Mouse (Mus musculus) midbrain, embryonic 12.5 days (tissue): ENCODE data around the gene Ube2j2. TPM values are rescaled to one million over a fixed set of nuclear protein-coding genes. Genes with fewer than 3 reads are reported as not detected.

Experiments used
- ATAC-seq: fragments of 200-750 bp; cut with Nextera tagmentation; 2 replicates; pipeline ENCODE4 v1.8.0; 2017; ENCODE audit warnings: low read depth, moderate TSS enrichment, moderate library complexity; ENCODE audit not compliant: low FRiP score
- H3K27ac ChIP-seq: fragments of 300-500 bp; sonication (generic); replicated peaks from 2 replicates; pipeline ENCODE4 v1.5.1; 2016; ENCODE audit warnings: mild to moderate bottlenecking
- H3K27me3 ChIP-seq: fragments of 300-500 bp; sonication (generic); 2 replicates; pipeline ENCODE4 v1.6.1; 2016; ENCODE audit warnings: mild to moderate bottlenecking
- H3K36me3 ChIP-seq: fragments of 300-500 bp; sonication (generic); 2 replicates; pipeline ENCODE4 v1.6.1; 2016
- H3K4me1 ChIP-seq: fragments of 300-500 bp; sonication (generic); 2 replicates; pipeline ENCODE4 v1.6.1; 2016
- H3K4me2 ChIP-seq: fragments of 300-500 bp; sonication (generic); replicated peaks from 2 replicates; pipeline ENCODE4 v1.6.1; 2016; ENCODE audit warnings: mild to moderate bottlenecking, moderate library complexity
- H3K4me3 ChIP-seq: fragments of 300-500 bp; sonication (generic); 2 replicates; pipeline ENCODE4 v1.5.1; 2016; ENCODE audit warnings: mild to moderate bottlenecking
- H3K9ac ChIP-seq: fragments of 300-500 bp; sonication (generic); replicated peaks from 2 replicates; pipeline ENCODE4 v1.6.1; 2016; ENCODE audit warnings: mild to moderate bottlenecking, moderate library complexity
- H3K9me3 ChIP-seq: fragments of 300-500 bp; sonication (generic); 2 replicates; pipeline ENCODE4 v1.6.1; 2016; ENCODE audit warnings: mild to moderate bottlenecking
- WGBS: fragments of 180-500 bp; shearing (Covaris S2); methylation state at CpG from one replicate; pipeline ENCODE4 v1.1.7; 2016; 5-methylcytosine and 5-hydroxymethylcytosine counted together
- polyA plus RNA-seq: library from polyadenylated mRNA; unstranded; fragments of >200 nt; fragmentation: Nextera tagmentation; extraction: Ambion mirVana; gene quantifications from 2 replicates; pipeline ENCODE4 v1.2.1, GENCODE M21; 2016

The Ube2j2 gene
- 159 and 161 TPM in 2 replicates for polyA plus RNA-seq

GRCm38 (mm10) chr4:155943534-155944249 lies at the start of gene Ube2j2:
Gene Ube2j2 (plus strand): TSS chr4:155943831.
- peaks cover 24% of the 10 kb centered on the region for H3K36me3 ChIP-seq
- ATAC-seq = peak; percentile 99
- H3K27ac ChIP-seq = peak within 1 kb of the TSS; percentile 80
- no peaks in the 10 kb centered on the region for H3K9me3 ChIP-seq
- H3K4me3 ChIP-seq = peak within 1 kb of the TSS; percentile 99
- 0 out of 2 replicates have a peak, but pooled peaks cover 6% of the 10 kb centered on the region for H3K27me3 ChIP-seq
- peaks cover 21% of the 10 kb centered on the region for H3K4me1 ChIP-seq
- H3K4me2 ChIP-seq = peak within 1 kb of the TSS; percentile 90
- under 1% methylated on average over 76 of the region's 85 CpGs for WGBS
- H3K9ac ChIP-seq = peak within 1 kb of the TSS; percentile 90

DNA sequence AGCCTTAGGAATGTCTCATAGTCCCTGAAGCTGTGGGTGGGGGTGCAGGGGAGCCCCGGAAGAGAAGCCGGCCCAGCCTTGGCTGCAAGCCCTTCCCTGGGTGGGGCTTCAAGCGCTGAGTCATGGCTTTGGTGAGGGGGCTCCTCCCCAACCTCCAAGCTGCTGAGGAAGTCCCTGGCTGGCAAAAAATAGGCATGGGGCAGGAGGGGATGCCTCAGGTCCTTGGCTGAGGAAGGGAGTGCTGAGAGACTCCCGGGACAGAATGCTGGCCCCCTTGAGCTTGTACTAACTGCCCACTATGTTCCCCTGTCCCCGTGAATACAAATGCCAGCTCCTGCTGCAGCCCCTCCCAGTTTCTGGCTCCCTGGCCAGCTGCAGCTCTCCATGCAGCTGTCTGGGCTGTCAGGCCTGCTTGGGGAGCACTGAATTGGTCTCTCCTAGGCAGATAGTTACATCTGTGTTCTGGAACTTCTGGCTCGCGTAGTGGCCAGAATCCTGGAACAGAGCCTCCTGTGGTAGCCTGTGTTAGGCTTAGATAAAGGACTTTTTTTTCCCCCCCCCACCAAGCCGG lies 49.2 kb upstream of the Ube2j2 start:
- ATAC-seq = no peak
- Histone ChIP-seq H3K9ac (peak overlapping the region; percentile 94), H3K4me3 (peak overlapping the region; percentile 94), H3K27me3 (no peaks in the 10 kb centered on the region), H3K4me2 (peak overlapping the region; percentile 96), H3K27ac (peak overlapping the region; percentile 15; the same call in 1 of the 2 replicates), H3K9me3 (no peaks in the 10 kb centered on the region), H3K4me1 (peaks cover 42% of the 10 kb centered on the region), H3K36me3 (peaks cover 33% of the 10 kb centered on the region)
- WGBS = 42% methylated on average over 8 of the region's 8 CpGs

DNA sequence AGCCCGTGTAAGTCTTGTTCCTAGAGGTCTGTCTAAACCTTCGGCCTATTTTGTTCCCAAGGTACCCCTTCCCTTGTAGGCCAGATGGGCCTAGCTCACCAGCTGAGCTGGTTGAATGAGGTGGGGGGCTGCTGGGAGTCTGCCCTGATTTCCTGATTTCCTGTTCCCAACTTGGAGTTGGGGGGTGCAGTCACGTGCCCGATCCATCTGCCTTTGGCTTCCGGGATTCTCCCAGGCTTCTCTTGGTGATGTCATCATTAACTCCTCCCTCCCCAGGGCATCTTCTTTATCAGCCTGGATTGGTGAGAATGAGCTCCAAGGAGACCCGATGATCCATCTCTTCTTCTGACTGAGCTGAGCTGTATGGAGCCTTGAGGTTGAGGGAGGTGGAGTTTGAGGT lies 48.4 kb upstream of the Ube2j2 start:
- H3K9me3 ChIP-seq = no peaks in the 10 kb centered on the region
- H3K9ac ChIP-seq = no peak overlapping the region
- peak overlapping the region; percentile 96 for H3K4me2 ChIP-seq
- H3K4me1 ChIP-seq = peaks cover 39% of the 10 kb centered on the region
- no peak for ATAC-seq
- H3K36me3 ChIP-seq = peaks cover 40% of the 10 kb centered on the region
- WGBS = 37% methylated on average over 6 of the region's 6 CpGs
- H3K27me3 ChIP-seq = no peaks in the 10 kb centered on the region
- peak overlapping the region; percentile 94; the same call in 1 of the 2 replicates for H3K4me3 ChIP-seq
- peak overlapping the region; percentile 11; the same call in 1 of the 2 replicates for H3K27ac ChIP-seq

GRCm38 (mm10) chr4:155895826-155896225 lies 47.8 kb upstream of the Ube2j2 start:
- Histone ChIP-seq H3K4me3 (no peak overlapping the region), H3K9ac (no peak overlapping the region), H3K9me3 (no peaks in the 10 kb centered on the region), H3K36me3 (peaks cover 46% of the 10 kb centered on the region), H3K27ac (no peak overlapping the region), H3K27me3 (no peaks in the 10 kb centered on the region), H3K4me1 (peaks cover 33% of the 10 kb centered on the region), H3K4me2 (0 out of 2 replicates have a peak overlapping the region, but pooled peaks have one; percentile 96)
- ATAC-seq = no peak
- 96% methylated on average over 4 of the region's 4 CpGs for WGBS

- H3K4me3 ChIP-seq = no peak overlapping the region
- H3K4me2 ChIP-seq = no peak overlapping the region
- no peaks in the 10 kb centered on the region for H3K27me3 ChIP-seq
- H3K36me3 ChIP-seq = peaks cover 52% of the 10 kb centered on the region
- 98% methylated on average over 12 of the region's 12 CpGs for WGBS
- peaks cover 30% of the 10 kb centered on the region for H3K4me1 ChIP-seq
- H3K9me3 ChIP-seq = no peaks in the 10 kb centered on the region
- ATAC-seq = no peak
- no peak overlapping the region for H3K9ac ChIP-seq
- no peak overlapping the region for H3K27ac ChIP-seq
These were observed 47.2 kb upstream of the Ube2j2 start for GRCm38 (mm10) chr4:155896461-155896860.

DNA sequence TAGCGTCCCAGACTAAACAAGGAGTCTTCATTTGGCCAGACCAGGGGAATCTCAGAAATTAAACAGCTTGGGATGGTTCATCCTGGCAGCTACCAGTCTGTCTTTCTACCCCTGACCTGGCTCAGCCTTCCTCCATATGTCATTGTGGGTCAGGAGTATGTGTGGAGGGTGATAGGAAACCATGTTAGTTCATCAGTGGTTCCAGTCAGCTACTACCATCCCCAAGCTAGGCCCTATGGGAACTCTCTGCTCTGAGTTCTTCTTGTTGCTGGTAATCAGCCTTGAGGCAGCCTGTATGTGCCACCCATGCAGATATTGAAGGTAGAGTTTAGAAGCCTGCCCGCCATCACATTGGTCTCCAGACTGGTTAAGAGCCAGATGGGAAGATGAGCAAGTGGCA lies 45.3 kb upstream of the Ube2j2 start:
- H3K4me1 ChIP-seq = peaks cover 23% of the 10 kb centered on the region
- H3K27ac ChIP-seq = no peak overlapping the region
- no peak overlapping the region for H3K4me3 ChIP-seq
- WGBS = 88% methylated on average over 2 of the region's 2 CpGs
- no peaks in the 10 kb centered on the region for H3K9me3 ChIP-seq
- no peaks in the 10 kb centered on the region for H3K27me3 ChIP-seq
- peaks cover 71% of the 10 kb centered on the region for H3K36me3 ChIP-seq
- ATAC-seq = no peak
- no peak overlapping the region for H3K9ac ChIP-seq
- no peak overlapping the region for H3K4me2 ChIP-seq

DNA sequence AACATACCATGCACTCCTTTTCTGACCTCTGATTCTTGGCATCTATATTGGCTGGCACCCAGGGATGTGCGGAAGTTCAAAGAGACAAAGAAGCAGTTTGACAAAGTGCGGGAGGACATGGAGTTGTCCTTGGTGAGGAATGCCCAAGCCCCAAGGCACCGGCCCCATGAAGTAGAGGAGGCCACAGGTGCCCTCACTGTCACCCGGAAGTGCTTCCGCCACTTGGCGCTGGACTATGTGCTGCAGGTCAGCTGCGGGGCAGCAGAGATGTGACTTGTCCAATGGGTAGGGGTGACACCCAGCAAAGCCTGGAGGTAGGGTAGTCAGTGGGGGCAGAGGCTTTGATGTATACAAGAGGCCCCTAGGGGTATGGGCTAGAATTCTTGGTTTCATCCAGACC lies 44.3 kb upstream of the Ube2j2 start:
- Histone ChIP-seq H3K4me3 (no peak overlapping the region), H3K4me1 (peaks cover 13% of the 10 kb centered on the region), H3K36me3 (peaks cover 81% of the 10 kb centered on the region), H3K9me3 (no peaks in the 10 kb centered on the region), H3K27me3 (no peaks in the 10 kb centered on the region), H3K4me2 (no peak overlapping the region), H3K27ac (no peak overlapping the region), H3K9ac (no peak overlapping the region)
- no peak for ATAC-seq
- 97% methylated on average over 7 of the region's 7 CpGs for WGBS

GRCm38 (mm10) chr4:155901205-155901604 lies 42.4 kb upstream of the Ube2j2 start:
- no peaks in the 10 kb centered on the region for H3K4me1 ChIP-seq
- no peak for ATAC-seq
- peaks cover 94% of the 10 kb centered on the region for H3K36me3 ChIP-seq
- 88% methylated on average over 3 of the region's 3 CpGs for WGBS
- no peak overlapping the region for H3K9ac ChIP-seq
- H3K27ac ChIP-seq = no peak overlapping the region
- H3K4me3 ChIP-seq = no peak overlapping the region
- no peaks in the 10 kb centered on the region for H3K27me3 ChIP-seq
- no peaks in the 10 kb centered on the region for H3K9me3 ChIP-seq
- H3K4me2 ChIP-seq = no peak overlapping the region

DNA sequence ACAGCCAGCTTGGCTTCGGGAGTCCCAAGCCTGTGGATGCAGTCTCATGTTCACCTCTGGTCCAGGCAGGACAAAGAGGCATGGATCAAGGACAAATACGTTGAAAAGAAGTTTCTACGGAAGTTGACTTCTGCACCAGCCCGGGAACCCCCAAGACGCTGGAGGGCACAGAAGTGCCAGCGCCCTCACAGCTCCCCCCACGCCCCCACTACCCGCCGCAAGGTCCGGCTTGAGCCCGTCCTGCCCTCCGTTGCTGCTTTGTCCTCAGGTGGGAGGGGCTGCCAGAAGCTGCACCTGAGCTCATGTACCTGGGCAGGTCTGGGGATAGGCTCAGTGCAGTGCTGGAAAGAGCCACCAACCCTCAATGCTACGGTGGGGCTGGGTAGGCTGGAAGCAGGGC lies 40.4 kb upstream of the Ube2j2 start:
- WGBS = 97% methylated on average over 13 of the region's 13 CpGs
- H3K4me3 ChIP-seq = no peak overlapping the region
- H3K9ac ChIP-seq = no peak overlapping the region
- no peaks in the 10 kb centered on the region for H3K4me1 ChIP-seq
- H3K36me3 ChIP-seq = peaks cover 90% of the 10 kb centered on the region
- H3K9me3 ChIP-seq = no peaks in the 10 kb centered on the region
- no peak overlapping the region for H3K27ac ChIP-seq
- no peak overlapping the region for H3K4me2 ChIP-seq
- no peaks in the 10 kb centered on the region for H3K27me3 ChIP-seq
- ATAC-seq = no peak

DNA sequence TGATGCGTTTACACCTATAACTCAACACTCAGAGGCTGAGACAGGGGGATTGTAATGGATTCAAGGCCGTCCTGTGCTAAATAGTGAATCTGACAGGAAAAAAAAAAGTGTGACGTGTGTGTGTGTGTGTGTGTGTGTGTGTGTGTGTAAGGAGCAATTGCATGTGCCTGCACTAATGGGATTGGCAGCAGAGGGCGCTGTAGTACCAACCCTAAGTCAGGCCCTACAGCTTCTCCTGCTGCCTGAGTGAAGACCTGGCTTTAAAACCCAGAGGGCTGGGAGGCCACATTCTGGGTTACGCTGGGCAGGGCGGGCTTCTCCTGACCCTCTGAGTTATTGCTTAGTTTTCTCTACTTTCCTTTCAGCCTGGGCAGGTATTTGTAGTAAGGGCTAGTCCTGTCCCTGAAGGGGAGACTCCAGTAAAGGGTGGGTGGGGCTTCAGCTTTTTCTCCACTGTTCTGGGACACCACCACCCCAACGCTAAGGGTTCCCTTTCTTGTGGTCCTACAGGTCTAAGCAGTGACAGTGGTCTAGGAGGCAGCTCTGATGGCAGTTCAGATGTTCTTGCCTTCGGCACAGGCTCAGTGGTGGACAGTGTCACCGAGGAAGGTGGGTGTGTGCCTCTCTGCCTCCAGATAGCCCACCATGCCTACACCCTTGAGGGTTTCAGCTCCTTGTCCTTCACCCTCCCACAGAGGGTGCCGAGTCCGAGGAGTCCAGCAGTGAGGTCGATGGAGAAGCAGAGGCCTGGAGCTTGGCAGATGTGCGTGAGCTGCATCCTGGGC lies 39.1 kb upstream of the Ube2j2 start:
- peaks cover 77% of the 10 kb centered on the region for H3K36me3 ChIP-seq
- H3K9me3 ChIP-seq = no peaks in the 10 kb centered on the region
- no peak overlapping the region for H3K4me3 ChIP-seq
- H3K27me3 ChIP-seq = no peaks in the 10 kb centered on the region
- ATAC-seq = no peak
- H3K4me2 ChIP-seq = no peak overlapping the region
- WGBS = 94% methylated on average over 12 of the region's 13 CpGs
- H3K9ac ChIP-seq = no peak overlapping the region
- no peaks in the 10 kb centered on the region for H3K4me1 ChIP-seq
- H3K27ac ChIP-seq = no peak overlapping the region

GRCm38 (mm10) chr4:155905634-155906033 lies 38.0 kb upstream of the Ube2j2 start:
- H3K27me3 ChIP-seq = no peaks in the 10 kb centered on the region
- H3K36me3 ChIP-seq = peaks cover 66% of the 10 kb centered on the region
- H3K4me3 ChIP-seq = no peak overlapping the region
- no peak overlapping the region for H3K4me2 ChIP-seq
- no peak overlapping the region for H3K27ac ChIP-seq
- ATAC-seq = no peak
- H3K9ac ChIP-seq = no peak overlapping the region
- 86% methylated on average over 12 of the region's 13 CpGs for WGBS
- no peaks in the 10 kb centered on the region for H3K4me1 ChIP-seq
- H3K9me3 ChIP-seq = no peaks in the 10 kb centered on the region

- H3K4me3 ChIP-seq = no peak overlapping the region
- no peaks in the 10 kb centered on the region for H3K27me3 ChIP-seq
- no peaks in the 10 kb centered on the region for H3K4me1 ChIP-seq
- H3K4me2 ChIP-seq = no peak overlapping the region
- 81% methylated on average over 9 of the region's 9 CpGs for WGBS
- H3K9ac ChIP-seq = no peak overlapping the region
- ATAC-seq = no peak
- no peak overlapping the region for H3K27ac ChIP-seq
- peaks cover 61% of the 10 kb centered on the region for H3K36me3 ChIP-seq
- H3K9me3 ChIP-seq = no peaks in the 10 kb centered on the region
These were observed 37.5 kb upstream of the Ube2j2 start for GRCm38 (mm10) chr4:155906125-155906524.
